Mouse (Mus musculus) testis, postnatal 10 days (tissue): ENCODE measurements around the gene Pde4dip.

ENCODE experiments used
- DNase-seq: peaks from one replicate; pipeline ENCODE4 v3.0.0; 2021; ENCODE audit warnings: low spot score

Gene Pde4dip

GRCm38 (mm10) chr3:97900516-97901490, 12.3 kb upstream of the Pde4dip start, which contains the start of gene Sec22b:
Gene Sec22b (plus strand): TSS chr3:97901190.
- peak; percentile 85 for DNase-seq

- no peak for DNase-seq
Observed at GRCm38 (mm10) chr3:97898381-97898780, 9.9 kb upstream of the Pde4dip start.

- peak; percentile 69 for DNase-seq
Observed at GRCm38 (mm10) chr3:97894695-97895094, 6.2 kb upstream of the Pde4dip start.

- DNase-seq = no peak
Observed at GRCm38 (mm10) chr3:97890205-97890604, 1.7 kb upstream of the Pde4dip start.

GRCm38 (mm10) chr3:97887785-97888167, 731 bp downstream of the Pde4dip start:
- DNase-seq = no peak

GRCm38 (mm10) chr3:97881576-97881975, 6.9 kb downstream of the Pde4dip start:
- DNase-seq = no peak

- DNase-seq = peak; percentile 91
Observed at GRCm38 (mm10) chr3:97879222-97879621, 9.3 kb downstream of the Pde4dip start.

- DNase-seq = no peak
Observed at GRCm38 (mm10) chr3:97876259-97876658, 12.2 kb downstream of the Pde4dip start.

- no peak for DNase-seq
Observed at GRCm38 (mm10) chr3:97874777-97875176, 13.7 kb downstream of the Pde4dip start.

GRCm38 (mm10) chr3:97869730-97870129, 18.8 kb downstream of the Pde4dip start:
- DNase-seq = no peak

- DNase-seq = no peak
Observed at GRCm38 (mm10) chr3:97868733-97869132, 19.8 kb downstream of the Pde4dip start.

- DNase-seq = peak; percentile 51
Observed at GRCm38 (mm10) chr3:97868024-97868689, 20.4 kb downstream of the Pde4dip start.

- DNase-seq = no peak
Observed at GRCm38 (mm10) chr3:97867221-97868023, 21.1 kb downstream of the Pde4dip start.

- DNase-seq = no peak
Observed at GRCm38 (mm10) chr3:97866696-97867095, 21.8 kb downstream of the Pde4dip start.

- DNase-seq = no peak
Observed at GRCm38 (mm10) chr3:97860820-97861451, 27.6 kb downstream of the Pde4dip start.

GRCm38 (mm10) chr3:97859400-97859799, 29.1 kb downstream of the Pde4dip start:
- DNase-seq = no peak

- DNase-seq = no peak
Observed at GRCm38 (mm10) chr3:97854575-97855384, 33.7 kb downstream of the Pde4dip start.

- no peak for DNase-seq
Observed at GRCm38 (mm10) chr3:97851803-97852202, 36.7 kb downstream of the Pde4dip start.

- no peak for DNase-seq
Observed at GRCm38 (mm10) chr3:97847626-97848025, 40.9 kb downstream of the Pde4dip start.

GRCm38 (mm10) chr3:97846448-97846847, 42.1 kb downstream of the Pde4dip start:
- no peak for DNase-seq

GRCm38 (mm10) chr3:97844821-97845201, 43.7 kb downstream of the Pde4dip start:
- no peak for DNase-seq
